Mouse (Mus musculus) liver, postnatal 0 days (tissue): ENCODE measurements at regions not wholly inside any gene's neighbourhood (a gene's known extent, or its start where the extent isn't known, plus 50 kb on each side); places are given as distances from the start of the nearest gene placed in this dataset.
A peak's percentile ranks its signal among the peaks of the same experiment; 100 is the strongest.

Source experiments
- ATAC-seq: fragments of 200-750 bp; cut with Nextera tagmentation; 2 replicates; pipeline ENCODE4 v1.8.0; 2017; ENCODE audit warnings: mild to moderate bottlenecking, moderate library complexity
- DNase-seq: peaks from one replicate; pipeline ENCODE4 v3.0.0-alpha.2; 2016
- H3K27ac ChIP-seq: fragments of 300-500 bp; sonication (generic); 2 replicates; pipeline ENCODE4 v1.5.1; 2014; ENCODE audit warnings: antibody characterized with exemption, moderate library complexity, mild to moderate bottlenecking, low read depth
- H3K27me3 ChIP-seq: fragments of 300-500 bp; sonication (generic); 2 replicates; pipeline ENCODE4 v1.6.1; 2014; ENCODE audit warnings: low read length, control low read depth, mixed read lengths; ENCODE audit not compliant: insufficient read depth
- H3K36me3 ChIP-seq: fragments of 300-500 bp; sonication (generic); replicated peaks from 2 replicates; pipeline ENCODE4 v1.6.1; 2014; ENCODE audit warnings: mild to moderate bottlenecking, control low read depth, low read length, moderate library complexity, mixed read lengths; ENCODE audit not compliant: insufficient read depth
- H3K4me1 ChIP-seq: fragments of 300-500 bp; sonication (generic); 2 replicates; pipeline ENCODE4 v1.6.1; 2014; ENCODE audit warnings: antibody characterized with exemption, mild to moderate bottlenecking, control low read depth; ENCODE audit not compliant: insufficient read depth
- H3K4me2 ChIP-seq: fragments of 300-500 bp; sonication (generic); 2 replicates; pipeline ENCODE4 v1.6.1; 2014; ENCODE audit warnings: low read depth, mild to moderate bottlenecking, low read length, moderate library complexity, mixed read lengths
- H3K4me3 ChIP-seq: fragments of 300-500 bp; sonication (generic); 2 replicates; pipeline ENCODE4 v1.5.1; 2014; ENCODE audit warnings: low read depth, low read length
- H3K9ac ChIP-seq: fragments of 300-500 bp; sonication (generic); replicated peaks from 2 replicates; pipeline ENCODE4 v1.6.1; 2014; ENCODE audit warnings: mild to moderate bottlenecking, moderate library complexity
- H3K9me3 ChIP-seq: fragments of 300-500 bp; sonication (generic); 2 replicates; pipeline ENCODE4 v1.6.1; 2016; ENCODE audit warnings: mild to moderate bottlenecking, control low read depth, low read length, mixed read lengths
- CTCF ChIP-seq: sonication (generic); IDR thresholded peaks from 2 replicates; pipeline ENCODE4 v1.5.1; 2016; ENCODE audit warnings: antibody characterized with exemption, low read depth
- EP300 ChIP-seq: IDR thresholded peaks from 2 replicates; pipeline ENCODE4 v1.6.1; 2016; ENCODE audit warnings: antibody characterized with exemption, low read depth, mild to moderate bottlenecking
- WGBS: fragments of 180-500 bp; shearing (Covaris S2); extraction: QIAGEN DNeasy Blood & Tissue Kit; methylation state at CpG from one replicate; pipeline ENCODE4 v1.1.7; 2014; ENCODE audit not compliant: insufficient replicate concordance; 5-methylcytosine and 5-hydroxymethylcytosine counted together

- no peak overlapping the region for H3K27ac ChIP-seq
- H3K9me3 ChIP-seq: no peaks in the 10 kb centered on the region
- no peaks in the 10 kb centered on the region for H3K4me1 ChIP-seq
- H3K27me3 ChIP-seq: no peaks in the 10 kb centered on the region
- ATAC-seq: no peak
- no peak overlapping the region for H3K9ac ChIP-seq
- TF ChIP-seq EP300 (no peak), CTCF (no peak)
- WGBS: 45% methylated on average over 1 of the region's 1 CpGs
- H3K4me2 ChIP-seq: no peak overlapping the region
- H3K36me3 ChIP-seq: no peaks in the 10 kb centered on the region
- DNase-seq: no peak
- no peak overlapping the region for H3K4me3 ChIP-seq
Observed at GRCm38 (mm10) chr5:41045221-41045620, 662.7 kb downstream of the Rab28 start.

DNA sequence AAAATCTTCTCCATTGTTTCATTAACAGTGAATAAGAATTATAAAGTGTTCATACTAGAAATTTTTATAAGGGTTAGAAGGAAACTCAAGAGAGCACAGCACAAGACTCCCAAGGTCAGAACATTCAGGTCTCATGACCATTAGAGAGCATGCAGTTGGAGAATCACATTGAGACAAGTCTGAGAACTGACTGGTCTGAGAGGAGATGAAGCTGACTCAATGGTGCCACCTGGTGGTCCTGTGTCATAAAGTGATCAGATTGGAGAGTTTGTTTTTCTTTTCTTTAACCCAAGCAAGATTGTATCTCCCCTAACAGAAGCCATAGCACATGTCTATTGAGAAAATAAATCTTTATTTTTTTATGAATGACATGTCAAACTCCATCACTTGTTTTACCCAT, 663.5 kb downstream of the Rab28 start:
- Histone ChIP-seq H3K9me3 (no peaks in the 10 kb centered on the region), H3K36me3 (no peaks in the 10 kb centered on the region), H3K27me3 (no peaks in the 10 kb centered on the region), H3K27ac (no peak overlapping the region), H3K9ac (no peak overlapping the region), H3K4me2 (no peak overlapping the region), H3K4me1 (no peaks in the 10 kb centered on the region), H3K4me3 (no peak overlapping the region)
- ATAC-seq (no peak), DNase-seq (peak; percentile 58)
- peak; percentile 71 for TF ChIP-seq CTCF
- TF ChIP-seq EP300: no peak

DNA sequence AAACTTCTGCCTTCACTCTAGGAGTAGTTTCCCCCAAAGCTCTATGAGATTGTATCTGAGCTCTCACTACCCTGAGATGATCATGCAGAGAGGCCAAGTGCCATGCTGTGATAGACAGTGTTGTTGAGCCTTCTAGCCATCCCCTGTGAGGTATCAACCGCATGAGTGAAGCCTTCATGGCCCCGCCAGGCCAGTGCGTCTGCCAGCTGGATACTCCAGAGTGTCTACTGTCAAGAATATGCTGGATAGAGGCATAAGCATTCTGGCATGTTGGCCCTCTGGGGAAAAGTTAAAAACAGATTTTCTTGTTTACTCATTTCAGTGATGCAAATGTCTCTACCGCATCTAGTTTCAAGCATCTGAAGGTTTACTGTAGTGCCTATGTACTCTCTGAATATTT, 669.2 kb downstream of the Rab28 start:
- TF ChIP-seq CTCF (no peak), EP300 (no peak)
- 85% methylated on average over 4 of the region's 4 CpGs for WGBS
- Histone ChIP-seq H3K4me2 (no peak overlapping the region), H3K4me1 (no peaks in the 10 kb centered on the region), H3K27ac (no peak overlapping the region), H3K36me3 (no peaks in the 10 kb centered on the region), H3K9ac (no peak overlapping the region), H3K9me3 (no peaks in the 10 kb centered on the region), H3K4me3 (no peak overlapping the region), H3K27me3 (no peaks in the 10 kb centered on the region)
- no peak for ATAC-seq
- DNase-seq: no peak

GRCm38 (mm10) chr5:41006692-41007091, 701.3 kb downstream of the Rab28 start:
- DNase-seq (no peak), ATAC-seq (no peak)
- no peaks in the 10 kb centered on the region for H3K27me3 ChIP-seq
- no peak overlapping the region for H3K4me2 ChIP-seq
- no peak overlapping the region for H3K4me3 ChIP-seq
- H3K4me1 ChIP-seq: no peaks in the 10 kb centered on the region
- H3K9ac ChIP-seq: no peak overlapping the region
- H3K27ac ChIP-seq: no peak overlapping the region
- no peak for TF ChIP-seq EP300
- peak; percentile 52 for TF ChIP-seq CTCF
- H3K36me3 ChIP-seq: no peaks in the 10 kb centered on the region
- 50% methylated on average over 3 of the region's 3 CpGs for WGBS
- H3K9me3 ChIP-seq: no peaks in the 10 kb centered on the region

- Histone ChIP-seq H3K9ac (no peak overlapping the region), H3K4me1 (no peaks in the 10 kb centered on the region), H3K27ac (no peak overlapping the region), H3K27me3 (no peaks in the 10 kb centered on the region), H3K36me3 (no peaks in the 10 kb centered on the region), H3K4me3 (no peak overlapping the region), H3K4me2 (no peak overlapping the region), H3K9me3 (no peaks in the 10 kb centered on the region)
- DNase-seq (no peak), ATAC-seq (no peak)
- 65% methylated on average over 7 of the region's 7 CpGs for WGBS
- TF ChIP-seq EP300 (no peak), CTCF (no peak)
Observed at GRCm38 (mm10) chr5:40986562-40986961, 721.4 kb downstream of the Rab28 start.

DNA sequence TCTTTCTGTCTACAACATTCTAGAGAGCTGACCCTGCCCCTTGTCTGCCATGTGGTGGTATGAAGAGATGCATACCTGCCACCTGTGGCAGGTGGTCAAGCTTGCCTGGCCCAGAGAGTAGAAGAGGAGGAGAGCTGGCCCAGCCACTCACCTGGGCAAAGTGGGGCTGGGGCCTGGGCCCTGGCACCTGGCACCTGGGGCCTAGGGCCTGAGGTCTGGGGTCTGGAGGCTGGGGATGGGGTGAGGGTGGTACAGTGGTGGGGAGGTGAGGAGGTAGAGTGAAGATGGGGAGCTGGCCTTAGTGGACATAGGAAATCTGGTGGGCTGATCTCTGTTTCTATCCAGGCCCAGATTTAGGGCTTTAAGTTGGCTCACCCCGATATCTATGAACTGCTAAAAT, 733.1 kb downstream of the Rab28 start:
- no peaks in the 10 kb centered on the region for H3K4me1 ChIP-seq
- H3K4me2 ChIP-seq: no peak overlapping the region
- TF ChIP-seq CTCF (no peak), EP300 (no peak)
- WGBS: 67% methylated on average over 1 of the region's 1 CpGs
- no peaks in the 10 kb centered on the region for H3K9me3 ChIP-seq
- no peaks in the 10 kb centered on the region for H3K36me3 ChIP-seq
- no peak for ATAC-seq
- H3K27me3 ChIP-seq: no peaks in the 10 kb centered on the region
- no peak overlapping the region for H3K9ac ChIP-seq
- DNase-seq: no peak
- no peak overlapping the region for H3K27ac ChIP-seq
- no peak overlapping the region for H3K4me3 ChIP-seq

DNA sequence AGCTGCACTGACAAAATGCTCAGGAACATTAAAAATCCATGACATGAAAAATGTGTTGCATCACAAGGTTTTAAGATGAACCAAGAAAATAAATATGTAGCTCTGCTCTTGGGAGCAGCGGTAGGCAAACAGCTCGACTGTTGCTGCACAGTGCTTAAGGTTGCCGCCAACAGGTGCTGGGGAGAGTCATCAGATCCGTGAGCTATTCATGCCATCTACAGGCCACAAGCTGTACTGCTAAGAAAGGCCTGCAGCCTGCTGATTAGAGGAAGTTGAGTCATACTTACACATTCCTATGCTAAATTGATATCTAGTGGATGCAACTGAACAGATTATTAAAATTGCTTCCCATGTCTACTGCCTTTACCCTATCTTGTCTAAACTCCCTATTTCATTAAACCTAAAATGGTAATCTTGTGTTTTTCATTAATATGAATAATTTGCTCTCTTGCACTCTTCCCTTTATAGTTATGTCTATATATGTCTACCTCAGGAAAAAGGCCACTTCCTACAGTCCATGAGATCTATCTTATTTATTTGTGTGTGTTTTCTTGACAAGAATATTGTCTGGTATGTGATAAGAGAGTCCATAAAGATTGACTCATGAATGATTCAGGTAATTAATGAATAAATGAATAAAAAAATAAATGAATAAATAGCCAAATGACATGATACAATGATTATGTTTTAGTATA, 754.9 kb downstream of the Rab28 start:
- WGBS: 2% methylated on average over 4 of the region's 4 CpGs
- no peaks in the 10 kb centered on the region for H3K27me3 ChIP-seq
- H3K4me1 ChIP-seq: no peaks in the 10 kb centered on the region
- ATAC-seq (peak; percentile 58), DNase-seq (peak; percentile 36)
- H3K27ac ChIP-seq: no peak overlapping the region
- no peak overlapping the region for H3K4me3 ChIP-seq
- no peaks in the 10 kb centered on the region for H3K9me3 ChIP-seq
- H3K36me3 ChIP-seq: no peaks in the 10 kb centered on the region
- TF ChIP-seq CTCF: peak; percentile 67
- TF ChIP-seq EP300: no peak
- no peak overlapping the region for H3K9ac ChIP-seq
- H3K4me2 ChIP-seq: no peak overlapping the region
